Mouse (Mus musculus) 416B (cell line): ENCODE data around the gene Sqstm1.
A peak's percentile ranks its signal among the peaks of the same experiment; 100 is the strongest.
"Not testable (repeated sequence)": the region's sequence is repeated elsewhere in the genome, so short reads cannot be mapped to it uniquely, and the experiment has no call there.

Experiments used
- DNase-seq: peaks from one replicate; pipeline ENCODE4 v3.0.0; 2011; ENCODE audit warnings: low read depth

Gene Sqstm1

GRCm38 (mm10) chr11:50176351-50176750 lies 34.3 kb downstream of the Sqstm1 start:
- no peak for DNase-seq

- DNase-seq, result peak; percentile 98
Observed at GRCm38 (mm10) chr11:50174730-50175187, 35.9 kb downstream of the Sqstm1 start.

GRCm38 (mm10) chr11:50174111-50174729 lies 36.4 kb downstream of the Sqstm1 start, which contains the start of gene Mrnip:
Gene Mrnip, plus strand, starts transcription at chr11:50174444.
- DNase-seq, result not testable (repeated sequence)

DNA sequence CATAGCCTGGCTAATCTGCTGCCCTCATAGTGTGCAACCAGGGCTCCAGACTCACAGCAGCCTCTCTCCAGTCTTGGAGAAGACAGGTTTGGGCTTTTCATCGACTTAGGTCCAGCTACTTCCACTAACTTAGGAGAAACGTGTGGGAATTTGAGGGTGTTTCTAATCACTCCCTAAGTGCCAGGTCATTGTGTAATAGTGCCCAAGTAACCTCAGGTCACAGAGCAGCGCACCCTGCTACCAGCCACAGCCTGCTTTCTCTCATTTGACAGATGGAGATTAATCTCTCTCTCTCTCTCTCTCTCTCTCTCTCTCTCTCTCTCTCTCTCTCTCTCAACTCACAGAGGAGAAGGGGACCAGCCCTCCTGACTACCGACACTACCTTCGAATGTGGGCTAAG lies 42.3 kb downstream of the Sqstm1 start:
- no peak for DNase-seq

- peak; percentile 51 for DNase-seq
Observed at GRCm38 (mm10) chr11:50162338-50163050, 48.1 kb downstream of the Sqstm1 start.

DNA sequence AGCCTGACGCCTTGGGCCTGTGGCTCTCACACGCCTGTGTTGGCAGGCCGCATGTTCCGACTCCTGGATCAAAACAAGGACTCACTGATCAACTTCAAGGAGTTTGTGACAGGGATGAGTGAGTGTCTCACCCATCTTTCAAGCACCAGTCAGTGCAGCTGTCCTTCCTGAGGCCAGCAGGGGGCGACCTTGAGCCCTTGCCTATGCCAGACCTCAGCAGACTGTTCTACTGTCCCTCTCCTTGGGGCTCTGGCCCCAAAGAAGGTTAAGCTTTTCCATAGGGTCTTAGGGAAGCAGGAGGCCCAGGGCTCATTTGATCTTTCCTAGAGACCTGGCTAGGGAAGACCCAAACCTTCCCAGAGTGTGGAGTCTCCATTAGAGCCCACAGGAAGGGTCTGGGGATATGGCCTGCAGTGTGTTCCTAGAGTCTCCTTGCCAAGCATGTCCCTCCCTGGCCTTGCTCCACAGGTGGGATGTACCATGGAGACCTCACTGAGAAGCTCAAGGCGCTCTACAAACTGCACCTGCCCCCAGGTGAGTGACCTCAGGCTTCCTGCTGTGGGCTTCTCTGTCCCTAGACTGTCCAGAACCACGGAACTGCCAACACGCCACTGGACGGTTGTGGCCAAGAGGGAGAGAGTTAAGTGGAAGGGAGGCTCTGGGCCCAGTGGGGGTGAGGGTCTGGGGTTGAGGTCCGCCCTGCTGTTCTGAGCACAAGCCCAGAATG lies 48.9 kb downstream of the Sqstm1 start:
- DNase-seq, result peak; percentile 78

DNA sequence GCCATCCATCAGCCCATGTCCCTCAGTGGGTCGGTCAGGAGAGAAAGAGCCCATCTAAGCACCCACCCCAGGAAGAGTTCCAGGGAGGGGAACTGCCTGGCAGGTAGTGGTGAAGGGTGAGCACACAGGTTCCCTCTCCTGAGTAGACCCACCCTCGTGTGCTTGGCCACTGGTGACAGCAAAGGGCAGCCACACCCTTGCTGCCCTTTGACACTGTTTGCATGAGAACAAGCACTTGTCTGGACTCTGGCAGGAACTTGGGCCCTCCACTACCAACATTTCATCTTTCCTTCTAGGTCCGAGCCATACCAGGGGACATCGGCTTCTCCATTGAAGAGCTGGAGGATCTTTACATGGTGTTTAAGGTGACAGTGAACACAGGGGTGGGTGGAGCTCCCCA lies 51.3 kb downstream of the Sqstm1 start:
- no peak for DNase-seq

DNA sequence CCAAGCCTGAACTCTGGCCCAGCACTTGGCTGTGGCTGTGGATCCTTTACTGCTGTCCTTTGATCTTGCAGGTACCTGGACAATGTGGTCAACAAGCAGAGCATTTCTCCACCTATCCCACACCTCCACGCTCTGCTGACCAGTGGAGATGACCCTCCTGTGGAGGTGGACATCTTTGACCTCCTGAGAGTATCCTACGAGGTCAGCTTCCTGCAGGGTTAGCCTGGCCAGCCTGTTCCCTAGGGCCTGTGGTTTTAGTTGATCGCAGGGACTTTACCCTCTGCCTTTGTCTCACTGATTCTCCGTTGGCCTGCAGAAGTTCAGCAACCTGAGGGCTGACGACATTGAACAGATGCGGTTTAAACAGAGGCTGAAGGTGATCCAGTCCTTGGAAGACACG lies 52.3 kb downstream of the Sqstm1 start:
- DNase-seq, result no peak

DNA sequence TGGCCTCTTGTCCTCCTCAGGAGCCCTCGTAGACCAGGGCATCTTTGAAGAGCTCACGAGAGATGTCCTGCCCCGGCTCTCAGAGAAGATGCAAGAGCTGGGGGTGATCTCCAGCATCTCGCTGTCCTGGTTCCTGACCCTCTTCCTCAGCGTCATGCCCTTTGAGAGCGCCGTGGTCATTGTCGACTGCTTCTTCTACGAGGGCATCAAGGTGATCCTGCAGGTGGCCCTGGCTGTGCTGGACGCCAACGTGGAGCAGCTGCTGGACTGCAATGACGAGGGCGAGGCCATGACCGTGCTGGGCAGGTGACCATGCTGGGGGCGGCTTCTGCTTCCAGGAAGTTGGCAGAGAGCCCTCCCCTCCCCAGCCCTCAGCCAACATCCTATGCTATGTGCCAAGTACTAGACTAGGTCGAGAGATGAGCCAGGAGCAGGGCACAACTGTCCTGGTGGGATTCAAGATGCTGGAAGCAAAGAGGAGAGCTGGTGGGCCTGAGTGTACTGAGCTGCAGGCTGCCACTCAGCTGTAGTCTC lies 53.8 kb downstream of the Sqstm1 start:
- no peak for DNase-seq

DNA sequence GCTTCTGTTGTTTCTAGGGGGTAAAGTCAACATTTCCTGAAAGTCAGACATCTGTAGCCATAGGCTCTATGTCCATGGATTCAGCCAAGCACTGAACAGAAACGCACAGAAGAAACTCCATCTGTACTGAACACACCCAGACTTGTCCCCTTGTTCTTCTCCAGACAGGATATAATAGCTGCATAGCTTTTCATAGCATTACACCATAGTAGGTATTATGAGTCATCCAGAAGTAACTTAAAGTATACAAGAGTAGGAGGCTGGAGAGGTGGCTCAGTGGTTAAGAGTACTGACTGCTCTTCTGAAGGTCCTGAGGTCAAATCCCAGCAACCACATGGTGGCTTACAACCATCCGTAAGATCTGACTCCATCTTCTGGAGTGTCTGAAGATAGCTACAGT lies 54.8 kb downstream of the Sqstm1 start:
- peak; percentile 65 for DNase-seq

GRCm38 (mm10) chr11:50154777-50155520 lies 55.7 kb downstream of the Sqstm1 start:
- DNase-seq, result no peak

DNA sequence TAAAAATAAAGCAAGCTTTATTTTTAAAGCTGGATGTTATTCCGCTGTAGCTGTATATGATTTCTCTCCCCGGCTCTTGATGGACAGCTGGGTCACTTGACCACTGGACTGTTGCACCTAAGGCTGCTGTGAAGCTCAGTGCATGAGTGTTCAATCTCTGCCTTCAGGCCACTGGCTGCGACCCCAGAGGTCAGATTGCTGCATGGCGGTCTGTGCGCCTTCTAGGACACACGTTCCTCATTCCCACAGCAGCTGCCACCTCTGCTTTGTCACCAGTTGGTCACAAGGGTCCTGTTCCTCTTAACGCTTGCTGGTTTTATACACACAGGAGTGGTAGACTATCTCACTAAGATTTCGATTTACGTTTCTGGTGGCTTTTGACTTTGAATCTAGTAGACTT lies 56.5 kb downstream of the Sqstm1 start:
- no peak for DNase-seq

DNA sequence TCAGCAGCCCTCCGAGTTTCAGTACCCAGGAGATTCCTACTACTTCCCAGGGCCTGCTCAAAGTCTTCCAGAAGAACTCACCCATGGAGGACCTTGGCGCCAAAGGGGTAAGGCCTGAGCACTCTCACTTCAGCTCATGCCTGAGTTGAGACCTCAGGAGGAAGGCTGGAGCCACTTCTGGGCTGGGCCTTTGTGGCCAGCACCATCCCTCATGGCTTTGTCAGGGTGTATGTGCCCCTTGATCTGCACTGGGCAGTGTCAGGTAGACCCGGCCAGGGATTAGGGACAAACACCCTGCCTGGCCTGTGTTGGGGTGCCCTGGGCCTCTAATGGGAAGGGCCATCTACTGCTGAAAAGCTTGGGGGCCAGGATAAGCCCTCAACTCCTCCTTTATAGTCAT lies 59.3 kb downstream of the Sqstm1 start:
- DNase-seq, result no peak

DNA sequence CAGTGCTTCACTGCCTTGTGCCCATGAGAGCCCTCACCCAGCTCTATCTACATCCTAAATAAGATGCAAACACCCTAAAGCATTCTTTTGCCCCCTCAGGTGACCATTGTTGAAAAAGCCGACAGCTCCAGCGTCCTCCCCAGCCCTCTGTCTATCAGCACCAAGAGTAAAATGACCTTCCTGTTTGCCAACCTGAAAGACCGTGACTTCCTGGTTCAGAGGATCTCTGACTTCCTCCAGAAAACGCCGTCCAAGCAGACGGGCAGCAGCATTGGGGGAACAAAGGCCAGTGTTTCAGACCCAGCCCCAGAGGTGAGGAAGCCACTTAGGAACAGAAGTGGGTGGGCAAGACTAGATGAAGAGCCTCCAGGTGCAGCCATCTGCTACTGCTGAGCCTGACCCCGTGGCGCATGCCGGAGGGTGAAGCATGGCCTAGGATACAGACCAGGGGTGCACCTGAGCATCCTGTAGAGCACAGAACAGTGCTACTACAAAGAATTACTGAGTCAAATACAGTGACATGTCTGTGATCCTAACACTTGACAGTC lies 61.0 kb downstream of the Sqstm1 start:
- no peak for DNase-seq
